16 mouse cellular contexts compared by ENCODE assay signal in genomic region chr12:29712795-29713721, GRCm38 (mm10).
DNase-seq lines count a peak whose midpoint lies in the region; ATAC-seq and TF ChIP-seq lines count a peak whose summit lies in the region.
"Had no signal": no experiment of that assay in that cellular context is flagged by ENCODE, and none has a peak within 500 bp of the region (broad histone marks: within the 10 kb centered on the region; RNA-seq: fewer than 3 reads in every experiment).

No protein-coding gene starts in this region.

- no peaks in the 10 kb centered on the region for H3K9me3 ChIP-seq in embryonic facial prominence, embryonic 14.5 days (ENCODE audit: control insufficient read depth, low read length)
- no peaks in the 10 kb centered on the region for H3K9me3 ChIP-seq in embryonic facial prominence, embryonic 10.5 days
- no peaks in the 10 kb centered on the region for H3K9me3 ChIP-seq in heart, embryonic 16.5 days (replicated peaks; ENCODE audit: control insufficient read depth, low read length)
- no peaks in the 10 kb centered on the region for H3K9me3 ChIP-seq in heart, embryonic 12.5 days (replicated peaks)
- no peaks in the 10 kb centered on the region for H3K9me3 ChIP-seq in CH12.LX (replicated peaks; ENCODE audit: low read length)
- H3K9me3 ChIP-seq in intestine, postnatal 0 days (ENCODE audit: control insufficient read depth) = no peaks in the 10 kb centered on the region

- H3K4me2 ChIP-seq in embryonic facial prominence, embryonic 14.5 days (ENCODE audit: low read depth, low read length) = 0 out of 2 replicates have a peak overlapping the region, but pooled peaks have one; percentile 18
- peak overlapping the region; percentile 15; the same call in 1 of the 2 replicates for H3K4me2 ChIP-seq in heart, embryonic 16.5 days (ENCODE audit: low read depth, low read length)
- no peak overlapping the region for H3K4me2 ChIP-seq in heart, embryonic 12.5 days
- peak overlapping the region; percentile 99 for H3K4me2 ChIP-seq in CH12.LX (ENCODE audit: insufficient read depth, low read depth, poor library complexity, severe bottlenecking)
- no peak overlapping the region; the same call in 1 of the 2 replicates for H3K4me2 ChIP-seq in intestine, postnatal 0 days (replicated peaks; ENCODE audit: low read depth)
- H3K4me2 ChIP-seq: hindbrain, embryonic 14.5 days; lung, embryonic 14.5 days had no signal

- peak in 1 of 2 experiments; percentile 27; a peak in 2 of 4 replicates for TF ChIP-seq CTCF in CH12.LX (conservative IDR thresholded peaks at IDR 0.05 in 1 of 2, IDR thresholded peaks at IDR 0.05 in 1 of 2; ENCODE audit: low read depth in 2 of 2, low read length in 2 of 2)
- TF ChIP-seq CTCF in intestine, postnatal 0 days (IDR thresholded peaks at IDR 0.05; ENCODE audit: low read depth) = no peak

- H3K4me3 ChIP-seq in embryonic facial prominence, embryonic 14.5 days (ENCODE audit: low read depth, low read length) = no peak overlapping the region
- no peak overlapping the region for H3K4me3 ChIP-seq in embryonic facial prominence, embryonic 10.5 days
- no peak overlapping the region for H3K4me3 ChIP-seq in heart, embryonic 16.5 days (ENCODE audit: low read length)
- no peak overlapping the region for H3K4me3 ChIP-seq in heart, embryonic 12.5 days
- H3K4me3 ChIP-seq in CH12.LX (replicated peaks in 1 of 3; ENCODE audit: low read depth in 2 of 3, low read length in 2 of 3, poor library complexity in 1 of 3) (peak overlapping the region; percentile 40 to 69 (median 52)), macrophage (ENCODE audit: inconsistent target) (peak overlapping the region; percentile 17; the same call in 1 of the 2 replicates)
- H3K4me3 ChIP-seq in intestine, postnatal 0 days (ENCODE audit: low read depth, low read length) = no peak overlapping the region

- no peak; the same call in 1 of the 2 replicates for TF ChIP-seq EP300 in CH12.LX (IDR thresholded peaks at IDR 0.05; ENCODE audit: low read length)

- 74% methylated on average over 15 of the region's 15 CpGs for WGBS in embryonic facial prominence, embryonic 14.5 days
- WGBS in embryonic facial prominence, embryonic 10.5 days = 87% methylated on average over 15 of the region's 15 CpGs
- WGBS in heart, embryonic 16.5 days = 75% methylated on average over 15 of the region's 15 CpGs
- 81% methylated on average over 11 of the region's 15 CpGs for WGBS in heart, embryonic 12.5 days
- WGBS in macrophage (ENCODE audit: missing documents) = 42% methylated on average over 8 of the region's 15 CpGs
- 86% methylated on average over 15 of the region's 15 CpGs for WGBS in intestine, postnatal 0 days

- DNase-seq in embryonic facial prominence, embryonic 14.5 days (ENCODE audit: low spot score) = no peak
- DNase-seq in embryonic facial prominence, embryonic 10.5 days (ENCODE audit: low spot score) = no peak
- DNase-seq in CH12.LX (ENCODE audit: extremely low read depth) = peak; percentile 68
- DNase-seq in layer of hippocampus, adult 8-10 months (ENCODE audit: low spot score in 2 of 2) = no peak
- DNase-seq: adrenal gland, postnatal 10 days; cerebellum, adult 11 months; kidney, adult 18-20 months; liver; lung, embryonic 14.5 days; retina, postnatal 1 day had no signal

- H3K4me1 ChIP-seq in embryonic facial prominence, embryonic 14.5 days (ENCODE audit: control insufficient read depth, insufficient read depth, low read length) = no peaks in the 10 kb centered on the region; the same call in 1 of the 2 replicates
- H3K4me1 ChIP-seq in embryonic facial prominence, embryonic 10.5 days = no peaks in the 10 kb centered on the region
- no peaks in the 10 kb centered on the region for H3K4me1 ChIP-seq in heart, embryonic 16.5 days (ENCODE audit: control insufficient read depth, insufficient read depth, low read length)
- peaks cover 7% of the 10 kb centered on the region; the same call in 1 of the 2 replicates for H3K4me1 ChIP-seq in heart, embryonic 12.5 days (replicated peaks)
- H3K4me1 ChIP-seq in CH12.LX (ENCODE audit: control insufficient read depth in 1 of 2, insufficient read depth in 2 of 2) = peaks cover 0 to 5% of the 10 kb centered on the region in 2 experiments; a peak in 2 of 4 replicates
- no peaks in the 10 kb centered on the region for H3K4me1 ChIP-seq in intestine, postnatal 0 days (replicated peaks; ENCODE audit: control insufficient read depth, insufficient read depth, low read length)

- no peak overlapping the region for H3K9ac ChIP-seq in embryonic facial prominence, embryonic 14.5 days (ENCODE audit: low read depth, low read length)
- H3K9ac ChIP-seq in heart, embryonic 16.5 days (ENCODE audit: low read length) = no peak overlapping the region
- H3K9ac ChIP-seq in heart, embryonic 12.5 days = no peak overlapping the region
- H3K9ac ChIP-seq in CH12.LX (ENCODE audit: insufficient read depth, low read depth) = peak overlapping the region; percentile 63
- H3K9ac ChIP-seq in intestine, postnatal 0 days (ENCODE audit: low read depth, low read length) = no peak overlapping the region
- H3K9ac ChIP-seq: hindbrain, embryonic 14.5 days; lung, embryonic 14.5 days had no signal

- no peak overlapping the region for H3K27ac ChIP-seq in embryonic facial prominence, embryonic 14.5 days (replicated peaks; ENCODE audit: low read depth, low read length)
- no peak overlapping the region for H3K27ac ChIP-seq in embryonic facial prominence, embryonic 10.5 days (replicated peaks)
- H3K27ac ChIP-seq in heart, embryonic 16.5 days (ENCODE audit: low read length) = no peak overlapping the region
- H3K27ac ChIP-seq in heart, embryonic 12.5 days (ENCODE audit: poor library complexity, severe bottlenecking) = no peak overlapping the region
- no peak overlapping the region for H3K27ac ChIP-seq in CH12.LX (ENCODE audit: insufficient read depth, low read depth)
- no peak overlapping the region for H3K27ac ChIP-seq in macrophage
- H3K27ac ChIP-seq in intestine, postnatal 0 days (ENCODE audit: low read depth, low read length) = no peak overlapping the region
- H3K27ac ChIP-seq: hindbrain, embryonic 14.5 days had no signal

- TF ChIP-seq POLR2A in CH12.LX (IDR thresholded peaks at IDR 0.05; ENCODE audit: low read depth, low read length) = no peak

- no peaks in the 10 kb centered on the region for H3K36me3 ChIP-seq in embryonic facial prominence, embryonic 14.5 days (ENCODE audit: control insufficient read depth, insufficient read depth, low read length)
- no peaks in the 10 kb centered on the region for H3K36me3 ChIP-seq in embryonic facial prominence, embryonic 10.5 days (replicated peaks)
- H3K36me3 ChIP-seq in heart, embryonic 16.5 days (ENCODE audit: control insufficient read depth, insufficient read depth) = no peaks in the 10 kb centered on the region
- H3K36me3 ChIP-seq in heart, embryonic 12.5 days = no peaks in the 10 kb centered on the region
- H3K36me3 ChIP-seq in CH12.LX (replicated peaks in 1 of 2; ENCODE audit: control insufficient read depth in 1 of 2, insufficient read depth in 1 of 2, low read length in 1 of 2) = no peaks in the 10 kb centered on the region
- H3K36me3 ChIP-seq in macrophage (ENCODE audit: inconsistent target) = no peaks in the 10 kb centered on the region
- H3K36me3 ChIP-seq in intestine, postnatal 0 days (ENCODE audit: control insufficient read depth, insufficient read depth) = no peaks in the 10 kb centered on the region

- TF ChIP-seq RAD21 in CH12.LX (IDR thresholded peaks at IDR 0.05; ENCODE audit: low read depth, low read length) = peak; percentile 2

- no peak for ATAC-seq in embryonic facial prominence, embryonic 14.5 days (ENCODE audit: low read depth)
- no peak for ATAC-seq in heart, embryonic 16.5 days (replicated peaks; ENCODE audit: extremely low read depth, insufficient read depth, low FRiP score)
- ATAC-seq in heart, embryonic 12.5 days (ENCODE audit: insufficient number of reproducible peaks, low FRiP score) = no peak
- no peak for ATAC-seq in intestine, postnatal 0 days
- ATAC-seq: midbrain, embryonic 16.5 days had no signal

- H3K27me3 ChIP-seq in embryonic facial prominence, embryonic 14.5 days (replicated peaks; ENCODE audit: control insufficient read depth, insufficient read depth, low read length) = no peaks in the 10 kb centered on the region
- H3K27me3 ChIP-seq in embryonic facial prominence, embryonic 10.5 days (replicated peaks; ENCODE audit: low read depth, poor library complexity, severe bottlenecking) = no peaks in the 10 kb centered on the region
- no peaks in the 10 kb centered on the region for H3K27me3 ChIP-seq in heart, embryonic 16.5 days (ENCODE audit: control insufficient read depth, insufficient read depth, low read length)
- H3K27me3 ChIP-seq in heart, embryonic 12.5 days (replicated peaks) = no peaks in the 10 kb centered on the region
- no peaks in the 10 kb centered on the region for H3K27me3 ChIP-seq in CH12.LX (replicated peaks)
- H3K27me3 ChIP-seq in intestine, postnatal 0 days (replicated peaks; ENCODE audit: control insufficient read depth, insufficient read depth, low read length) = no peaks in the 10 kb centered on the region

- in situ Hi-C loops in CH12.LX (cut with MboI; ENCODE audit: low pct_ligation_motif_present, low pct_unique_long_range_greater_than_20kb, low sequenced_read_pairs) = no loop called here

- dilution Hi-C loops in CH12.LX (cut with MboI; ENCODE audit: extremely low pct_ligation_motif_present, extremely low pct_unique_long_range_greater_than_20kb, low sequenced_read_pairs) = no loop called here

- H3K79me2 ChIP-seq in CH12.LX (replicated peaks; ENCODE audit: control insufficient read depth, extremely low read depth, insufficient read depth, poor library complexity, severe bottlenecking) (no peaks in the 10 kb centered on the region), macrophage (ENCODE audit: inconsistent target) (no peaks in the 10 kb centered on the region)

TF ChIP-seq in CH12.LX, 34 proteins besides CTCF, POLR2A, EP300 and RAD21 (continues in another document):
- no peak for TF ChIP-seq USF1 (IDR thresholded peaks at IDR 0.05; ENCODE audit: low read depth, low read length)
- TF ChIP-seq CHD1 (IDR thresholded peaks at IDR 0.05; ENCODE audit: low read depth, low read length) = no peak
- no peak for TF ChIP-seq NRF1 (IDR thresholded peaks at IDR 0.05; ENCODE audit: low read depth, low read length)
- TF ChIP-seq MXI1 (IDR thresholded peaks at IDR 0.05; ENCODE audit: low read depth, low read length) = no peak
- no peak for TF ChIP-seq KAT2A (IDR thresholded peaks at IDR 0.05; ENCODE audit: insufficient replicate concordance, low read length)
- TF ChIP-seq ETS1 (conservative IDR thresholded peaks at IDR 0.05; ENCODE audit: low read depth, low read length) = 0 out of 2 replicates have a peak, but pooled peaks have one; percentile 12
- no peak for TF ChIP-seq ZMIZ1 (IDR thresholded peaks at IDR 0.05; ENCODE audit: low read depth, low read length)
- no peak for TF ChIP-seq NELFE (IDR thresholded peaks at IDR 0.05; ENCODE audit: low read depth, low read length)
- TF ChIP-seq RCOR1 (conservative IDR thresholded peaks at IDR 0.05; ENCODE audit: low read depth, low read length) = no peak
- TF ChIP-seq SIN3A (IDR thresholded peaks at IDR 0.05; ENCODE audit: low read length) = no peak
- peak; percentile 20; the same call in 1 of the 2 replicates for TF ChIP-seq ZNF384 (IDR thresholded peaks at IDR 0.05; ENCODE audit: low read depth, low read length)
- no peak for TF ChIP-seq ELF1 (IDR thresholded peaks at IDR 0.05; ENCODE audit: low read depth, low read length)
- no peak for TF ChIP-seq PAX5 (IDR thresholded peaks at IDR 0.05; ENCODE audit: low read length)

Comparison
In these comparisons a context has a peak if more than half of its experiments do, and no peak if none do; other contexts are left out.
1. H3K4me2 ChIP-seq: peak in embryonic facial prominence, embryonic 14.5 days (single experiment), heart, embryonic 16.5 days (single experiment) and CH12.LX (single experiment); none in heart, embryonic 12.5 days (single experiment) and intestine, postnatal 0 days (single experiment).
2. H3K4me3 ChIP-seq: peak in CH12.LX (3 of 3) and macrophage (single experiment); none in embryonic facial prominence, embryonic 14.5 days (single experiment), embryonic facial prominence, embryonic 10.5 days (single experiment), heart, embryonic 16.5 days (single experiment), heart, embryonic 12.5 days (single experiment) and intestine, postnatal 0 days (single experiment).